Mouse (Mus musculus) lung, embryonic 15.5 days (tissue): ENCODE measurements at regions not wholly inside any gene's neighbourhood (a gene's known extent, or its start where the extent isn't known, plus 50 kb on each side); places are given as distances from the start of the nearest gene placed in this dataset.

Experiments
- ATAC-seq: fragments of 200-750 bp; cut with Nextera tagmentation; 2 replicates; pipeline ENCODE4 v1.8.0; 2017; ENCODE audit warnings: moderate number of reproducible peaks, borderline replicate concordance; ENCODE audit not compliant: low FRiP score, low TSS enrichment; ENCODE audit errors: extremely low read depth
- H3K27ac ChIP-seq: fragments of 300-500 bp; sonication (generic); 2 replicates; pipeline ENCODE4 v1.5.1; 2015; ENCODE audit warnings: moderate library complexity, mild to moderate bottlenecking, inconsistent platforms
- H3K27me3 ChIP-seq: fragments of 300-500 bp; sonication (generic); 2 replicates; pipeline ENCODE4 v1.6.1; 2015; ENCODE audit warnings: inconsistent platforms
- H3K36me3 ChIP-seq: fragments of 300-500 bp; sonication (generic); 2 replicates; pipeline ENCODE4 v1.6.1; 2015; ENCODE audit warnings: inconsistent platforms
- H3K4me1 ChIP-seq: fragments of 300-500 bp; sonication (generic); 2 replicates; pipeline ENCODE4 v1.6.1; 2015; ENCODE audit warnings: inconsistent platforms
- H3K4me2 ChIP-seq: fragments of 300-500 bp; sonication (generic); 2 replicates; pipeline ENCODE4 v1.6.1; 2015; ENCODE audit warnings: inconsistent platforms, mild to moderate bottlenecking, moderate library complexity
- H3K4me3 ChIP-seq: fragments of 300-500 bp; sonication (generic); 2 replicates; pipeline ENCODE4 v1.5.1; 2015; ENCODE audit warnings: mild to moderate bottlenecking, inconsistent platforms
- H3K9ac ChIP-seq: fragments of 300-500 bp; sonication (generic); 2 replicates; pipeline ENCODE4 v1.6.1; 2015; ENCODE audit warnings: inconsistent platforms
- H3K9me3 ChIP-seq: fragments of 300-500 bp; sonication (generic); 2 replicates; pipeline ENCODE4 v1.6.1; 2016; ENCODE audit warnings: inconsistent platforms
- WGBS: fragments of 180-500 bp; shearing (Covaris S2); methylation state at CpG from one replicate; pipeline ENCODE4 v1.1.7; 2015; 5-methylcytosine and 5-hydroxymethylcytosine counted together

DNA sequence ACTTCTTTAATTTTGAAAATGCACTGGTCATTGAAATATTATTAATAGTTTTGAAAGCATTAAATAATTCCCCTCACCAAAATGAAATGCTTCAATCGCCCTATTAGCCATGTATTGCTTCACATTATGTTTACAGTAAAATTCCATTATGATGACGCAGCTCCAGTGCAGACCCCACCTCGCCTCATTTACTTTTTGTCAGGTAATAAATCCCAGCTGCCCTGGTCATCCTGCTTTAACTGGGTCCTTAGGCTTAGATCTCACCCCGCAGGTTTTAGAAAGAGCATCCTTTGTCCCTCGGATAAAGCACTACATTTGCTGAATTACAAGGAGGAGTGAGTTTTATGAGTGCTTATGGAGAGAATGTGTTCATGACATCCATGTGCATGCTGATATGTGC is 2557.0 kb upstream of the Gm7489 start:
- WGBS, result 28% methylated on average over 5 of the region's 5 CpGs
- no peak overlapping the region for H3K4me3 ChIP-seq
- no peaks in the 10 kb centered on the region for H3K9me3 ChIP-seq
- ATAC-seq, result no peak
- H3K27ac ChIP-seq, result no peak overlapping the region
- H3K4me1 ChIP-seq, result no peaks in the 10 kb centered on the region
- no peak overlapping the region for H3K4me2 ChIP-seq
- H3K9ac ChIP-seq, result no peak overlapping the region
- H3K36me3 ChIP-seq, result no peaks in the 10 kb centered on the region
- H3K27me3 ChIP-seq, result no peaks in the 10 kb centered on the region

- Histone ChIP-seq H3K9me3 (no peaks in the 10 kb centered on the region), H3K4me3 (no peak overlapping the region), H3K4me2 (no peak overlapping the region), H3K27me3 (no peaks in the 10 kb centered on the region), H3K9ac (no peak overlapping the region), H3K36me3 (no peaks in the 10 kb centered on the region), H3K27ac (no peak overlapping the region), H3K4me1 (no peaks in the 10 kb centered on the region)
- ATAC-seq, result no peak
- 67% methylated on average over 1 of the region's 1 CpGs for WGBS
Measured at GRCm38 (mm10) chr15:51336441-51336840, 2548.3 kb upstream of the Gm7489 start.

- no peak overlapping the region for H3K4me2 ChIP-seq
- WGBS, result 81% methylated on average over 4 of the region's 4 CpGs
- ATAC-seq, result no peak
Measured at GRCm38 (mm10) chr15:51346301-51346700, 2538.4 kb upstream of the Gm7489 start.

DNA sequence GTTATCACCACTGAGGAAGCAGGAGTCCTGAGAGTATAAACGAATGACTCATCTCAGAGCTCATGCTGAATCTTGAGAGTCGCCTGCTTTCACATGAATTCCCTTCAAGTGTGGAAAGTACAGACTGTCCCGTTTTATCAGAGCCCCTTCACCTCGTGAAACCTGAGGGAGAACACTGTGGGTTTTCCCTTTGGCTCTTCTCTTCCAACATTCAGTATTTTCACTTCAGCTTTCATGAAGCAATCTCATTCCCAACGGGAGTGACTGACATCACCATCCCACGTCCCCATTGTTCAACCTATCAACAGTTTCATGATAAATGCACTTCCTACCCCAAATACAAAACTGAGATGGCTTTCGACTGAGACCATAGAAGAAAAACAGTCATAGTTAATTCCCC is 2521.3 kb upstream of the Gm7489 start:
- 43% methylated on average over 7 of the region's 7 CpGs for WGBS
- H3K27ac ChIP-seq, result no peak overlapping the region

More at GRCm38 (mm10) chr15:51346301-51346700, 2538.4 kb upstream of the Gm7489 start:
- Histone ChIP-seq H3K9ac (no peak overlapping the region), H3K27ac (no peak overlapping the region), H3K4me3 (no peak overlapping the region), H3K36me3 (no peaks in the 10 kb centered on the region), H3K27me3 (no peaks in the 10 kb centered on the region), H3K9me3 (no peaks in the 10 kb centered on the region), H3K4me1 (no peaks in the 10 kb centered on the region)

DNA sequence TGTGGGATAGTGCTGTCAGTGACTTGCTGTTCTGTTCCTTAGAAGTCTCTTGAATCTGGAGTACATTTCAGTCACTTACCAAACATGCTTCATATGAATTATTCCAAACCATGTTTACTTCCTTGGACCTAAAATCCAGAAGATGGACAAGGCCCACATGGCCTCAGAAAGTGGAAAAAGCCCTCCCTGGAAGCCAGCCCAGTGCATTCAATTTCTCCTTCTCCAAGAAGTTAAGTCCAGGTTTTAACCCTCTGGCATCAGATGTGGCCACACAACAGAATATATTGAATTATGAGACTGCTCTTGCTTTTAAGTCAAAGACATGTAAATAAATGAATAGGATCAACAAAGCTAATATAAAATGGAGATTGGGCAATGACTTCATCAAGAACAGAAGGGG is 2513.5 kb upstream of the Gm7489 start:
- no peak for ATAC-seq
- Histone ChIP-seq H3K27ac (no peak overlapping the region), H3K4me3 (no peak overlapping the region), H3K27me3 (no peaks in the 10 kb centered on the region), H3K4me2 (no peak overlapping the region), H3K36me3 (no peaks in the 10 kb centered on the region), H3K9me3 (no peaks in the 10 kb centered on the region), H3K4me1 (no peaks in the 10 kb centered on the region), H3K9ac (no peak overlapping the region)

More for the DNA sequence above, 2521.3 kb upstream of the Gm7489 start:
- H3K9me3 ChIP-seq, result no peaks in the 10 kb centered on the region
- no peak for ATAC-seq
- no peaks in the 10 kb centered on the region for H3K36me3 ChIP-seq
- no peak overlapping the region for H3K4me3 ChIP-seq
- no peaks in the 10 kb centered on the region for H3K27me3 ChIP-seq
- no peak overlapping the region for H3K9ac ChIP-seq
- no peaks in the 10 kb centered on the region for H3K4me1 ChIP-seq
- H3K4me2 ChIP-seq, result no peak overlapping the region

DNA sequence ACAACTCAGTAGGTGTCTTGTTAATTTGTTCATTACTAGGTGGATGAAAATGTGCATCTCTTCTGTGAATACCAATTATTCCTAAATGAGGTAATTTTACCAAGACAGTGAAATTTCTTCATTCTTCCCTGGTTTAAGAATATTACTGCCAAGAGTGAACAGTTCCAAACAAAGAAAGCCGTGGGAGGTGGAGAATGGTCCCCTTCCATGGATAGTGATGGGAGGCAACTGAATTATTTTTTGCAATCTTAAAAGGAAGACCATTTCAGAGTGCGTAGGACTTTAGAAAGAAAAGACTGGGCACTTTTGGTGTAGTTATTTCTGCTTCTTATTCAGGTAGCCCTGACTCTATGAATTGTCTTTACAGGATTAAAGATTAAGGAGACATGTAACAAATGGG is 2494.3 kb upstream of the Gm7489 start:
- H3K9me3 ChIP-seq, result no peaks in the 10 kb centered on the region
- no peak overlapping the region for H3K4me2 ChIP-seq
- no peaks in the 10 kb centered on the region for H3K4me1 ChIP-seq
- no peak overlapping the region for H3K27ac ChIP-seq
- ATAC-seq, result no peak
- H3K36me3 ChIP-seq, result no peaks in the 10 kb centered on the region
- 82% methylated on average over 2 of the region's 2 CpGs for WGBS
- no peak overlapping the region for H3K9ac ChIP-seq
- H3K4me3 ChIP-seq, result no peak overlapping the region
- H3K27me3 ChIP-seq, result no peaks in the 10 kb centered on the region

- Histone ChIP-seq H3K9me3 (no peaks in the 10 kb centered on the region), H3K4me3 (no peak overlapping the region), H3K27me3 (no peaks in the 10 kb centered on the region), H3K9ac (no peak overlapping the region), H3K36me3 (no peaks in the 10 kb centered on the region), H3K27ac (no peak overlapping the region), H3K4me2 (no peak overlapping the region), H3K4me1 (no peaks in the 10 kb centered on the region)
- 85% methylated on average over 2 of the region's 2 CpGs for WGBS
- ATAC-seq, result no peak
Measured at GRCm38 (mm10) chr15:51391352-51391751, 2493.4 kb upstream of the Gm7489 start.

DNA sequence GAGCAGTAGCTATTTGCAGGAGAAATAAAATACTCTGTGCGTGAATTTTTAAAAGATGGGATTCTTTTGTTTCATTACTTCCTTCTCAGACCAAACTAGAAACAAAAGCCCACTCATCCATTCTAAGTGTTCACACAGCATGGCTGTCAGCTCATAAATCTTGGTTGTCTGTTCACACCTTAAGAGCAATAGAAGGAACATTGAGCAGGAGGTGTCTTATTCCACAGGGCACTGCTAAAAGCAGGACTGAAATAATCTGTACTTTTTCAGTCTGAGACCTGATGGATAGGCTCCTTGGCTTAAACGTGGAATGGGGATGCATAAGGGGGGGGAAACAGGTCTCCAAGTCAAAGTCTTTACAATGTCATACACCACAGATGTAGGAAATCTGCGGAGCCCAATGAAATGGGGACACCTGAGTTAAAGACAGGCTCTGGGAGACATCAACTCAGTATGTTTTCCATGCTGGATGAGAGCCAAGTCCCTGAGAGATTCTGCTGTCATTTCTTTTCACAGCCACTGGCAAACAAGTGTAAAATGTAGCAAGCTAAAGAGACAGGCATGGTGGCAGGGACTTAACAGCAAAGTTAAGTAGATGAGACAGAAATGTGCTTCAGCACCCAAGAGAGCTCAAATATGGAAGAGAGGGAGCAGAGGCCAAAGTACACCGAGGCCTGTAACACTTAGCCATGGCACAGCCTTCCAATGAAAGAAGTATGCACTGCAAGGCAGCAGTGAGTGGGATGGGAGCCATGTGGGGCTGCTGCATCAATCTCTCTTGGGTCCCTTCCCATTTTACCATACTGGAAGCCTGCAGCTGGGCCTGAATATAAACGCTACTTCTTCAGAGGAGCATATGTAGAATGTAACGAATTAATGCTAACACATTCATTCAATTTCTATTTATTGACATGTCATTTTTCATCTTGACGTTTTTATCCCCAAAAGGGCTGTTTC is 2492.0 kb upstream of the Gm7489 start:
- 60% methylated on average over 7 of the region's 7 CpGs for WGBS
- Histone ChIP-seq H3K27me3 (no peaks in the 10 kb centered on the region), H3K27ac (no peak overlapping the region), H3K9ac (no peak overlapping the region), H3K4me2 (no peak overlapping the region), H3K4me3 (no peak overlapping the region), H3K9me3 (no peaks in the 10 kb centered on the region), H3K36me3 (no peaks in the 10 kb centered on the region), H3K4me1 (no peaks in the 10 kb centered on the region)
- no peak for ATAC-seq

DNA sequence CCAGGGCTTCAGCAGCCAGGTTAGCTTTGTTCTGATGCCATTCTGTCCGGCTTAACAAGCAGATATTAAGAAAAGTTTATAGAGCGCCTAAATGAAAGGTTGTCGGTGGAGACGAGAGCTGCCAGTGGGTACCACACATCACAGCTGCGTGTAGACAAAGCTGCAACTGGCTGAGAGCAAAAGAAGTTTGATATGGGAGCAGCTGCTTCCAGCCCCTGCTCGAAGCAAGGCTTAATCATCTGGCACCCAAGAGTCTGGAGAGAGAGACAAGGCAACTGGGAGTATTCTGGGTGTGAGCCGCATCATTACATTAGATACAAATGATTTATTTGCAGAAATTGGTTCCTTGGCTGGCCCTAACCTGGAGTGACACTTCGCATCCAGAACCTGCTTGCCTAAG is 2488.7 kb upstream of the Gm7489 start:
- Histone ChIP-seq H3K4me1 (no peaks in the 10 kb centered on the region), H3K9me3 (no peaks in the 10 kb centered on the region), H3K36me3 (no peaks in the 10 kb centered on the region), H3K27me3 (no peaks in the 10 kb centered on the region), H3K4me3 (no peak overlapping the region), H3K4me2 (no peak overlapping the region), H3K9ac (no peak overlapping the region), H3K27ac (no peak overlapping the region)
- 81% methylated on average over 8 of the region's 8 CpGs for WGBS
- ATAC-seq, result no peak

GRCm38 (mm10) chr15:51403581-51403980 is 2481.1 kb upstream of the Gm7489 start:
- no peaks in the 10 kb centered on the region for H3K9me3 ChIP-seq
- WGBS, result 90% methylated on average over 3 of the region's 3 CpGs
- no peak for ATAC-seq
- no peak overlapping the region for H3K27ac ChIP-seq
- H3K4me3 ChIP-seq, result no peak overlapping the region
- H3K4me2 ChIP-seq, result no peak overlapping the region
- H3K36me3 ChIP-seq, result no peaks in the 10 kb centered on the region
- H3K9ac ChIP-seq, result no peak overlapping the region
- H3K27me3 ChIP-seq, result no peaks in the 10 kb centered on the region
- H3K4me1 ChIP-seq, result no peaks in the 10 kb centered on the region

GRCm38 (mm10) chr15:51409791-51410308 is 2474.9 kb upstream of the Gm7489 start:
- no peaks in the 10 kb centered on the region for H3K4me1 ChIP-seq
- no peak overlapping the region for H3K4me3 ChIP-seq
- H3K9ac ChIP-seq, result no peak overlapping the region
- 25% methylated on average over 6 of the region's 6 CpGs for WGBS
- no peaks in the 10 kb centered on the region for H3K27me3 ChIP-seq
- no peak overlapping the region for H3K4me2 ChIP-seq
- ATAC-seq, result no peak
- H3K27ac ChIP-seq, result no peak overlapping the region
- H3K36me3 ChIP-seq, result no peaks in the 10 kb centered on the region
- no peaks in the 10 kb centered on the region for H3K9me3 ChIP-seq

DNA sequence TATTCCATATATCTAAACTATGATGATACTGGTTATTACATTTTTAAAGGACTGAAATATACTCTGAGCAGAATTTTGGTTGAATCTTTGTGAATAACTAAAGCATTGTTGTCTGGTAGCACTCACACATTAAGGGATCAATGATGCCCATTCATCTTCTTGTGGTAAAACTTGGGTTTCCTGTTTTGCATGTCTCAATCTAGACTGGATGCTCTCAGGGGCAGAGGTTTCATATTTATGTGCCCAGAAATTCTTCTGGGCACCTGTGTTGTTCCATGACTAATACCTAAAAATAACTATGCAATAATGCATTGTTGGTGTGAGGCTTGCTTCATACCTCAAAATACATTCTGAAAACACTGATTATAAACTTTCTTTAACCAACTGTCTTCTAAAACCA is 2472.7 kb upstream of the Gm7489 start:
- Histone ChIP-seq H3K36me3 (no peaks in the 10 kb centered on the region), H3K4me1 (no peaks in the 10 kb centered on the region), H3K4me3 (no peak overlapping the region), H3K9me3 (no peaks in the 10 kb centered on the region), H3K9ac (no peak overlapping the region), H3K27me3 (no peaks in the 10 kb centered on the region), H3K4me2 (no peak overlapping the region), H3K27ac (no peak overlapping the region)
- ATAC-seq, result no peak
